33 mouse cellular contexts compared by ENCODE assay signal in genomic region chr6:124780917-124781316, GRCm38 (mm10). TPM values are rescaled to one million over a fixed set of nuclear protein-coding genes. Genes with fewer than 3 reads are reported as not detected.
"Had no signal": no experiment of that assay in that cellular context is flagged by ENCODE, and none has a peak within 500 bp of the region (broad histone marks: within the 10 kb centered on the region; RNA-seq: fewer than 3 reads in every experiment).

No protein-coding gene starts in this region.

- H3K27ac ChIP-seq: heart, adult 2 months; heart, embryonic 13.5 days; heart, embryonic 15.5 days; hindbrain, embryonic 13.5 days; hindbrain, embryonic 15.5 days; hindbrain, postnatal 0 days; kidney, embryonic 15.5 days; kidney, postnatal 0 days; limb, embryonic 13.5 days; limb, embryonic 15.5 days; liver, embryonic 12.5 days; liver, embryonic 14.5 days had no signal

- H3K36me3 ChIP-seq: heart, embryonic 13.5 days; heart, embryonic 15.5 days; hindbrain, embryonic 13.5 days; hindbrain, embryonic 15.5 days; kidney, embryonic 15.5 days; limb, embryonic 13.5 days; limb, embryonic 15.5 days; liver, embryonic 12.5 days had no signal

- H3K9ac ChIP-seq: heart, embryonic 13.5 days; heart, embryonic 15.5 days; hindbrain, embryonic 13.5 days; hindbrain, embryonic 15.5 days; kidney, embryonic 15.5 days; limb, embryonic 13.5 days; limb, embryonic 15.5 days; liver, embryonic 12.5 days; liver, embryonic 14.5 days had no signal

- DNase-seq: gastrocnemius, postnatal 14 days; gastrocnemius, postnatal 36 days; heart, adult 11 months; heart, adult 2 months; heart, postnatal 14 days; heart, postnatal 36 days; kidney, adult 11 months; kidney, adult 2 months; kidney, adult 9 months; kidney, postnatal 14 days; kidney, postnatal 36 days; layer of hippocampus, postnatal 36 days; left cerebral cortex, postnatal 4 days had no signal

- H3K9me3 ChIP-seq: heart, embryonic 13.5 days; heart, embryonic 15.5 days; hindbrain, embryonic 13.5 days; hindbrain, embryonic 15.5 days; kidney, embryonic 15.5 days; limb, embryonic 13.5 days; limb, embryonic 15.5 days; liver, embryonic 12.5 days had no signal

- H3K4me3 ChIP-seq: heart, adult 2 months; heart, embryonic 15.5 days; limb, embryonic 15.5 days; liver, embryonic 12.5 days had no signal

- ATAC-seq: hindbrain, postnatal 0 days; intestine, embryonic 16.5 days; liver, embryonic 12.5 days had no signal

- H3K27me3 ChIP-seq: hindbrain, embryonic 15.5 days had no signal

- H3K4me2 ChIP-seq: limb, embryonic 15.5 days; liver, embryonic 12.5 days had no signal

RNA-seq across cellular contexts. Expression of gene Lrrc23, which starts 1.4 kb away (rescaled TPM):
- polyA plus RNA-seq: heart, embryonic 11.5 days; heart, postnatal 0 days; liver, adult 2 months; liver, embryonic 12.5 days had no signal

RNA-seq across cellular contexts. Expression of gene Gm45234, which starts 25.1 kb away (rescaled TPM):
- polyA plus RNA-seq: frontal cortex, adult 2 months; gonadal fat pad, adult 2 months; heart, adult 2 months; heart, embryonic 11.5 days; heart, embryonic 13.5 days; heart, embryonic 15.5 days; heart, postnatal 0 days; hindbrain, embryonic 11.5 days; hindbrain, embryonic 13.5 days; hindbrain, embryonic 15.5 days; hindbrain, postnatal 0 days; intestine, embryonic 14.5 days; intestine, embryonic 16.5 days; kidney, adult 2 months; kidney, embryonic 15.5 days; kidney, postnatal 0 days; large intestine, adult 2 months; limb, embryonic 13.5 days; liver, adult 2 months; liver, embryonic 12.5 days; liver, embryonic 14.5 days had no signal
